Mouse (Mus musculus) 416B (cell line): Measurements from ENCODE around the gene Ppp2r2c.
A peak's percentile ranks its signal among the peaks of the same experiment; 100 is the strongest.

ENCODE experiments used
- DNase-seq: peaks from one replicate; pipeline ENCODE4 v3.0.0; 2011; ENCODE audit warnings: low read depth

Gene Ppp2r2c

GRCm38 (mm10) chr5:36868266-36869090, at the start of gene Ppp2r2c:
TSS of gene Ppp2r2c (plus strand) at chr5:36868513.
- no peak for DNase-seq

DNA sequence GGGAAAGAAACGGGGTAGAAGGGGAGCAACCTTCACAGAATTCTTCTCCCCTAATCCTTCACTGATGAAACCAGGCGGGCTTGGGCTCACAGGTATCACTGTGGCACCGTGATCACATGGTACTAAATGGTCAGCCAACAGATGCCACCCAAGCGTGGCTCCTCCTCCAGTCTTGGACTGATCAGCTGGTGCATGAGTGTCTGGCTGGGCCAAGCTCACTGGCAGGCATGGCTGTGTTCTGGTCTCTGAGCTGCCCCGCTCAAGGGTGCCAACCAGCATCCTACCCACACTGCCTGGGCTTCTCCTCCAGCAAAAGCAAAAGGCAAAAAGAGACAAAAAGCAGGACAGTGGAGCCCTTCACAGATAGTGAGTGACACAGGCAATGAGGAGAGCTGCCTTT, 48.6 kb upstream of the Ppp2r2c start:
- no peak for DNase-seq

- peak; percentile 50 for DNase-seq
Measured at GRCm38 (mm10) chr5:36820142-36820541, 48.2 kb upstream of the Ppp2r2c start.

DNA sequence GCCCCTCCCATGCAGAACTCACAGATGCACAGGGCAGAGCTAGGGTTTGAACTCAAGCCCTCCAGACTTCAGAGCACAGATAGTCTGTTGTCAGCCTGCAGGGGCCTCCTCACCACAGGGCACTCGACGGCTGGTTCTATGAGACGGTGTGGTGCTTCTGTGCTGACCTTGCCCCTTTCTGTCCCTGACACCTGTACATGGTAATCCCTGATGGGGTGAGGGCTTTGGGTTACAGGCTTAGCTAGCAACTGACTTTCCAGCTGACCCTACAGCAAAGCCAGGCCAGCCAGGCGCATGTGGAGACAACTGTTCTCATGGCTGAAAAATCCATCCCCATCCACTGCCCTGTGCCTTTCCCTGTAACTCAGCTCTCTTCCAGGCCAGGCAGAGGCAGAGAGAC, 45.4 kb upstream of the Ppp2r2c start:
- no peak for DNase-seq

GRCm38 (mm10) chr5:36829098-36829497, 39.2 kb upstream of the Ppp2r2c start:
- DNase-seq: no peak

DNA sequence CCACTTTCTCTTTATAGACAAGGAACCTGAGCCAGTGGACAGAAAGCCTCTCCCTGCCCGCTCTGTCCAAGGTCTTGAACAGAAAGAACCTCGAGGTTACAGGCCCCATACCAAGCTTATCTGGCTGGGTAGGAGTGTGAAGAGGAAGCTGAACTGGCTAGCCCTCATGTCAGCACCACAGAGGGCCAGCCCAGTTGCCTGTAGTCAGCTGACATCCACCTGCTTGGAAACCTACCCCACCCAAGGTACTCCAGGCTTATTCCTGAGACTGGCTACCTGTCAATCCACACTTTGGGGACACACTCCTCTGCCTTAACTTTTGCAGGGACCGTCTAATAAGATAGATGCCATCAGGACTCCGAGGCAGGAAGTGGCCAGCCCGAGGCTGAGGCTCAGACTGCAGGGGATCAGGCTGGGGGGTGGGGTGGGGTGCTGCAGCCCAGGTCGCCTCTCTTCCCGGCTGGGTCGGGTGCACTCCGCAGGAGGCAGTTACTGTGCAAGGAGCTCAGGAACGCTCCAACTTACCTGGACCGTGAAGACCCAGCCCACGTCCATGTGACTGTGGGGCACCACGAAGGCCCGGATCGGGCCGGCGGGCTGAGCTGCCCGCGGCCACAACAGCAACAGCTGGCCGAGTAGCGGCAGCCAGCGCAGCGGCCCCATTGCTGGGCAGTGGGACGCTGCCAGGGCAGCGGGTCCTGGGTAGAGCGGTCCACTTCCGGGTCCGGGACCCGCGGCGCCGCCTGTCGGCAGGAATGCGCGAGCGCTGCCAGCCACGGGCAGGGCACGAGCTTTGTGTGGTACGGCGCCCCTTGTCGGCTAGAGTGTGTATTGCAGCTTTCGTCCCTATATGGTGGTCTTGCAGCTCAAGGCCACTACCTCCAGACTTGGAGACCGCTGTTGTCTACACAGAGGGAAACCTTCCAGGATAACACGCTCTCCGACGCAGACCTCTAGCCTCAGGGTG, 38.1 kb upstream of the Ppp2r2c start, which contains the start of gene Man2b2:
Gene Man2b2 (minus strand): TSS at position 741 of the 967 bp plus-strand sequence.
- peak; percentile 89 for DNase-seq

- DNase-seq: peak; percentile 36
Measured at GRCm38 (mm10) chr5:36831272-36831671, 37.0 kb upstream of the Ppp2r2c start.

DNA sequence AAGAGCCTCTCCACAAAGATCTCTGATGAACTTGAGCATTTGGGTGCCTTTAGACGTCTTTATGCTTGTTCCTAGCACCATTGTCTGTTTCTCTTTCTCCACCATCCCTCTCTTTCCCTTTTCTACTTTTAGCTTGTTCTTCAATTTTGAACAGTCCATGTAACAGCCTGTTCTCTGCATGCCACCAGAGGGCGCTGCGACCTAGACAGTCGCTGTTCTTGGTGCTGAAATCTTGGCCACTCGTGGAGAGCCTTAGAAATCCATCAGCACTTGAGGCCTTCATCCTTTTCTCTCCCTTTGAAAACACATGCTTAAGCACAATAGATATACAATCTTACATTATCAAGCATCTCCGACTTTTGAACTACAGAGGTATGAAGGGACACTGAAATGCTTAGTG, 32.4 kb upstream of the Ppp2r2c start:
- peak; percentile 67 for DNase-seq

DNA sequence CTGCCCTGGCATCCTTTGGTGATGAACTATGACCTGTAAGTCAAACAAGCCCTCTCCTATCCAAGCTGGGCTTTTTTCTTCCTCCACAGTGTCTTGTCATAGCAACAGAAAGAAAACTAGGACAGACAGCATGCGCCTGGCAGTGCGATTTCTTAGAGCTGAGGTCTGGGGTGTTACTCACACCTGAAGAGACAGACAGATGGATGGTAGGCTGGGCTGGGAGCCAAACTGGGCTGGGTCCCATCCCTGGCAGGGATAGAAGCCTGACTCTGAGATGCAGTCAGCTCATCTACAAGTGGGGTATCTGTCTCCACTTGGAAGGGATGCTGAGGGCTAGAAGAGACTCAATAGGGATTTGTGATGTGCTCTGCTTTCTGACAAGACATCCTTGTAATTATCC, 29.3 kb upstream of the Ppp2r2c start:
- DNase-seq: no peak

DNA sequence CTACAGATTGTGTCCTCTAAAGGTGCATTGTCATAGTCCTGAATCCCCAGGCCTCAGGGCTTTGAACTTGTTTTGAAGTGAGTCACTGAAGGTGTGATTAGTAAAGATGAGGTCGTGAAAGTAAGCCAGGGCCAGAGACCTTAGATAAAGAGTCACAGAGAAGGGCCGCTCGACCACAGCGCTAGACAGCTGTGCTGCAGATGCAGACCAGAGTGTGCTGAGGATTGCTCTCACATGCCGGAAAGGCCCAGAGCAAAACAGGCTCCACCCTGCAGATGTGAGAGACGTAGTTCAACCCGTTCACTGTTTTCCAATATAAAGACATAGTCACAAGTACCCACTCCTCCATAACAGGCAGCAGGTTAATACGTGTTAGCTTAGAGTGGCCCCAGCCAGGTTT, 28.7 kb upstream of the Ppp2r2c start:
- no peak for DNase-seq

DNA sequence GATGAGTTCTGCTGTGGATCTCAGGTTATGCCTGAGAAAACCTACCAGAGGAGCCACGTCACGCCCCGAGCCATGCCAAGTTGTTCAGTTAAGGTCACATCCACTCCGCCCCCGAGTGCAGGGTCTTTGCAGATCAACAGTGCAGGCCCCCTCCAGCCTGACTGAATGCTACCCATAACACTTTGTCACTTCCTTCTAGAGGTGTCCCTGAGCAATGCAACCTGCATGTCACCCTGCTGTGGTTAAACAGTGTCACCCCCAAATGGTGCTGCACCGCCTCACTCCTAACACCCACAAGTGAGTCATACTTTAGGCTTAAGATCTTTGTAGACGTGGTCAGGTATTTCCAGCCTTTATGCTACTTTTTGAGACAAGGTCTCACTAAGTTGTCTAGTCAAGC, 28.2 kb upstream of the Ppp2r2c start:
- DNase-seq: peak; percentile 9

DNA sequence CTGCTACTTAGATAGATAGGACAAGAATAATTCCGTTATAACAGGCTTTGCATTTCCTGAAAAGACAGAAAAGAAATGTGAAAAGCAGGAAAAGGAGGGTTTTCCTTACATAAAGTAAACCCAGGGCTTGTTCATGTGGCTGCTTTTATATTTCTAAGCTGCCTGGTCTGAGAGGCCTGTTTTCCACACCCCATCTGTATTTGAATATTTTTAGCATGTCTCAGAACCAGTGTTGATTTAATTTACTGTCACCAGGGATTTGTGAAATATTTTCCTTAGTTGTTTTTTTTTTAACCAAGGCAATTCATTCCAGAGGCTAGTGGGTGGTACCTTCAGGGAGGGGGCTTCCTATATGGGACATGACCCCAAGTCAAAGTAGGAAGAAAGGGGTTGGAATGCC, 26.6 kb upstream of the Ppp2r2c start:
- DNase-seq: no peak

DNA sequence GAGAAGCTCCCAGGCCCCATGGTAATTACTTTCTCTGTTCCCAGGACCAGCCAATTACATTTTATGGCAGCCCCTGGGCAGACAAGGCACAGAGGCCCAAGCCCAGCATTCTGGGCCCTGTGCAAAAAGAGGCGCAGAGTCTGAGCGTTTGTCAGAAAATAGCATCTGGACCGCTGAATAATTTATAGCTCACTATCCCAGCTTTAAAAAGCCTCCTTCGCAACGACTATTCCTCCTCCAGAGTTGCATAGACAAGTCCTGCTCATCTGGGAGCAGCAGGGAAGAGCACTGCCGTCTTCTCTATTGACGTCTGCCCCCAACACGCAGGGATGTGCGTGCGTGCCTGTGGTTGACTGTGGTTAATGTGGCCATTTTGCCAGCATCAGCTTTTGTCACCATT, 23.8 kb upstream of the Ppp2r2c start:
- DNase-seq: no peak

DNA sequence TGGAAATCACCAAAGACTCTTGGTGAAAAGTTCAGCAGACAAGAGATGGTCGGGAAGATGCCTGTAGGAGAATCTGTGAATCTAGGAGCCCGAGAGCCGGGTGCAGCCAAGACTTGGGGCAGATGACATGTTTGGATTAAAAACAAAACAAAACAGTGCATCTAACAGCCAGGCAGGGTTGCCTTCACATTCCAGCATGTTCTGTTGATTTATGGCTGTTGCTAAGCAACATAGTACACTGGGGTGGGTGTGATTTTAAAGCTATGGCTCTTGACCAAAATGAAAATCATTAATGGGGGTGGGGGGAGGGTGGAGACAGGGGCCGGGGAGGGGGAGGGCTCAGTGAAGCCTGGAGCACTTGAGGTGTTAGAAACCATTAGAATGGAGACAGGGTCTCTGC, 16.7 kb upstream of the Ppp2r2c start:
- no peak for DNase-seq

GRCm38 (mm10) chr5:36855180-36855579, 13.1 kb upstream of the Ppp2r2c start:
- no peak for DNase-seq

DNA sequence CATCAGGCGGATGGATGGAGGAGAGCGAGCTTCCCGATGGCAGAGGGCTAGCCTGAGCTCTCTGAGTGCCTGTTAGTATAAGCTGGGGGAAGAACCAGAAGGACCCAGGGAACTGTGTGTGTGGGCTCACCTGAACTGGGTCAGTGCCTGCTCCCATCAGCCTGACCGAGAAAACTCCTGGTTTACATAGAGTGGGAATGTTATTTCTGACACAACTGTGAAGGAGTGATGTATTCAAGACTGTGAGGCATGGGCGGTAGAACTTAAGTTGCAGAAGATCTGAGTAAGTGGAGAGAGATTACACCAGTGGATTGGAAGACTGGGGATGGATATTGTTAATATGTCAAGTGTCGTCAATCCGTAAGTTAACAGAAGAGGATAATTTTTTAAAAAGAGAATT, 11.8 kb upstream of the Ppp2r2c start:
- DNase-seq: no peak

DNA sequence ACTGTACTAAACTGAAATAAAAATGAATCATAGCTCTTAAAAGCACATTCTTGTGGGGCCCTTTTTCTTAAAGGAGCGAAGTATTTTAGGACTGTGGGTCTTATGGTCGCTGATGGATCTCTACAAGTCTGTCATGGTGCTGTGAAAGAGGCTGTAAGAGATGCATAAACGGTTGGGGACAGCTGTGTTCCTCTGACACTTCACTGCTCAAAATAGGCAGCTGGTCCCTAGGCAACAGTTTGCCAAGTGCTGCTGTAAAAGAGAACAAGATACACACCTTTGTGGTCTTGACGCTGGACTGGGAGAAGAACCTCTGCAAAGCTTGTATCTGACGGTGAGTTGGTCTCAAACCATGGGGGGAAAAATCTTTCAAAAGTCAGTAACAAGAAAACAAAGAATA, 10.8 kb upstream of the Ppp2r2c start:
- no peak for DNase-seq

GRCm38 (mm10) chr5:36861084-36861483, 7.2 kb upstream of the Ppp2r2c start:
- DNase-seq: peak; percentile 22

GRCm38 (mm10) chr5:36866701-36867250, 1.5 kb upstream of the Ppp2r2c start:
- DNase-seq: no peak

GRCm38 (mm10) chr5:36867561-36867960, 752 bp upstream of the Ppp2r2c start:
- no peak for DNase-seq

GRCm38 (mm10) chr5:36869186-36869577, 869 bp downstream of the Ppp2r2c start:
- DNase-seq: no peak

- no peak for DNase-seq
Measured at GRCm38 (mm10) chr5:36869578-36870236, 1.4 kb downstream of the Ppp2r2c start.
